Mouse (Mus musculus) embryonic facial prominence, embryonic 15.5 days (tissue): Measurements from ENCODE around the gene Prpf31. TPM values are rescaled to one million over a fixed set of nuclear protein-coding genes. Genes with fewer than 3 reads are reported as not detected.
"Not testable (repeated sequence)": the region's sequence is repeated elsewhere in the genome, so short reads cannot be mapped to it uniquely, and the experiment has no call there.

Experiments
- ATAC-seq: fragments of 200-750 bp; cut with Nextera tagmentation; 2 replicates; pipeline ENCODE4 v1.8.0; 2017; ENCODE audit warnings: low read depth, moderate TSS enrichment; ENCODE audit not compliant: insufficient number of reproducible peaks, low FRiP score, low TSS enrichment
- H3K27ac ChIP-seq: fragments of 300-500 bp; sonication (generic); replicated peaks from 2 replicates; pipeline ENCODE4 v1.5.1; 2015; ENCODE audit warnings: mild to moderate bottlenecking, inconsistent platforms
- H3K27me3 ChIP-seq: fragments of 300-500 bp; sonication (generic); 2 replicates; pipeline ENCODE4 v1.6.1; 2015; ENCODE audit warnings: inconsistent platforms
- H3K36me3 ChIP-seq: fragments of 300-500 bp; sonication (generic); 2 replicates; pipeline ENCODE4 v1.6.1; 2015; ENCODE audit warnings: mild to moderate bottlenecking, inconsistent platforms
- H3K4me1 ChIP-seq: fragments of 300-500 bp; sonication (generic); 2 replicates; pipeline ENCODE4 v1.6.1; 2015; ENCODE audit warnings: inconsistent platforms
- H3K4me2 ChIP-seq: fragments of 300-500 bp; sonication (generic); replicated peaks from 2 replicates; pipeline ENCODE4 v1.6.1; 2015; ENCODE audit warnings: mild to moderate bottlenecking, inconsistent platforms
- H3K4me3 ChIP-seq: fragments of 300-500 bp; sonication (generic); replicated peaks from 2 replicates; pipeline ENCODE4 v1.5.1; 2015; ENCODE audit warnings: mild to moderate bottlenecking, inconsistent platforms
- H3K9ac ChIP-seq: fragments of 300-500 bp; sonication (generic); 2 replicates; pipeline ENCODE4 v1.6.1; 2015; ENCODE audit warnings: inconsistent platforms
- H3K9me3 ChIP-seq: fragments of 300-500 bp; sonication (generic); replicated peaks from 2 replicates; pipeline ENCODE4 v1.6.1; 2016; ENCODE audit warnings: inconsistent platforms
- WGBS: fragments of 180-500 bp; shearing (Covaris S2); methylation state at CpG from one replicate; pipeline ENCODE4 v1.1.7; 2015; 5-methylcytosine and 5-hydroxymethylcytosine counted together
- polyA plus RNA-seq: library from polyadenylated mRNA; unstranded; fragments of >200 nt; fragmentation: Nextera tagmentation; extraction: Ambion mirVana; gene quantifications from 2 replicates; pipeline ENCODE4 v1.2.1, GENCODE M21; 2015

Prpf31 gene
- 87.1 and 94.3 TPM in 2 replicates for polyA plus RNA-seq

- peak within 1 kb of the TSS; percentile 81 for H3K9ac ChIP-seq
- no peaks in the 10 kb centered on the region for H3K9me3 ChIP-seq
- H3K27me3 ChIP-seq: no peaks in the 10 kb centered on the region
- peak; percentile 82 for ATAC-seq
- peaks cover 46% of the 10 kb centered on the region for H3K36me3 ChIP-seq
- H3K4me3 ChIP-seq: peak within 1 kb of the TSS; percentile 67
- peaks cover 21% of the 10 kb centered on the region for H3K4me1 ChIP-seq
- WGBS: 1% methylated on average over 47 of the region's 47 CpGs
- peak within 1 kb of the TSS; percentile 91 for H3K4me2 ChIP-seq
- peak within 1 kb of the TSS; percentile 92 for H3K27ac ChIP-seq
Measured at GRCm38 (mm10) chr7:3629543-3630477, at the start of gene Prpf31, which contains the start of gene Tfpt. Prpf31 (plus strand) TSS chr7:3629985. Tfpt (minus strand) TSS chr7:3629929.

- Histone ChIP-seq H3K4me1 (no peaks in the 10 kb centered on the region), H3K27ac (no peak overlapping the region), H3K4me3 (no peak overlapping the region), H3K27me3 (no peaks in the 10 kb centered on the region), H3K36me3 (no peaks in the 10 kb centered on the region), H3K9me3 (no peaks in the 10 kb centered on the region), H3K4me2 (no peak overlapping the region), H3K9ac (no peak overlapping the region)
- 55% methylated on average over 2 of the region's 2 CpGs for WGBS
- ATAC-seq: no peak
Measured at GRCm38 (mm10) chr7:3580029-3580428, 49.8 kb upstream of the Prpf31 start.

- no peak overlapping the region for H3K4me3 ChIP-seq
- WGBS: 16% methylated on average over 6 of the region's 6 CpGs
- no peaks in the 10 kb centered on the region for H3K27me3 ChIP-seq
- H3K4me1 ChIP-seq: no peaks in the 10 kb centered on the region; the same call in 1 of the 2 replicates
- H3K9ac ChIP-seq: no peak overlapping the region
- H3K9me3 ChIP-seq: no peaks in the 10 kb centered on the region
- no peaks in the 10 kb centered on the region for H3K36me3 ChIP-seq
- no peak overlapping the region for H3K4me2 ChIP-seq
- H3K27ac ChIP-seq: no peak overlapping the region
- ATAC-seq: no peak
Measured at GRCm38 (mm10) chr7:3585763-3586162, 44.0 kb upstream of the Prpf31 start.

GRCm38 (mm10) chr7:3586255-3586654 is 43.5 kb upstream of the Prpf31 start:
- no peaks in the 10 kb centered on the region for H3K9me3 ChIP-seq
- H3K36me3 ChIP-seq: no peaks in the 10 kb centered on the region
- no peak overlapping the region for H3K4me3 ChIP-seq
- H3K27me3 ChIP-seq: no peaks in the 10 kb centered on the region
- no peak for ATAC-seq
- H3K4me2 ChIP-seq: no peak overlapping the region
- no peak overlapping the region for H3K27ac ChIP-seq
- no peak overlapping the region for H3K9ac ChIP-seq
- H3K4me1 ChIP-seq: no peaks in the 10 kb centered on the region; the same call in 1 of the 2 replicates
- WGBS: 7% methylated on average over 5 of the region's 5 CpGs

GRCm38 (mm10) chr7:3587292-3587691 is 42.5 kb upstream of the Prpf31 start:
- H3K9me3 ChIP-seq: no peaks in the 10 kb centered on the region
- WGBS: 45% methylated on average over 1 of the region's 1 CpGs
- no peaks in the 10 kb centered on the region for H3K27me3 ChIP-seq
- no peak overlapping the region for H3K4me2 ChIP-seq
- no peak overlapping the region for H3K4me3 ChIP-seq
- ATAC-seq: no peak
- H3K4me1 ChIP-seq: no peaks in the 10 kb centered on the region; the same call in 1 of the 2 replicates
- no peaks in the 10 kb centered on the region for H3K36me3 ChIP-seq
- H3K27ac ChIP-seq: no peak overlapping the region
- H3K9ac ChIP-seq: no peak overlapping the region

GRCm38 (mm10) chr7:3590550-3590949 is 39.2 kb upstream of the Prpf31 start:
- no peak for ATAC-seq
- 78% methylated on average over 3 of the region's 3 CpGs for WGBS
- no peaks in the 10 kb centered on the region for H3K9me3 ChIP-seq
- H3K36me3 ChIP-seq: no peaks in the 10 kb centered on the region
- H3K27me3 ChIP-seq: no peaks in the 10 kb centered on the region
- no peak overlapping the region for H3K4me2 ChIP-seq
- H3K4me3 ChIP-seq: no peak overlapping the region
- no peak overlapping the region for H3K27ac ChIP-seq
- no peaks in the 10 kb centered on the region; the same call in 1 of the 2 replicates for H3K4me1 ChIP-seq
- no peak overlapping the region for H3K9ac ChIP-seq

GRCm38 (mm10) chr7:3591534-3591933 is 38.3 kb upstream of the Prpf31 start:
- no peak for ATAC-seq
- 81% methylated on average over 1 of the region's 1 CpGs for WGBS
- Histone ChIP-seq H3K9ac (no peak overlapping the region), H3K4me2 (no peak overlapping the region), H3K27ac (no peak overlapping the region), H3K27me3 (no peaks in the 10 kb centered on the region), H3K9me3 (no peaks in the 10 kb centered on the region), H3K4me1 (no peaks in the 10 kb centered on the region), H3K4me3 (no peak overlapping the region), H3K36me3 (no peaks in the 10 kb centered on the region)

- H3K4me1 ChIP-seq: no peaks in the 10 kb centered on the region
- ATAC-seq: no peak
- no peaks in the 10 kb centered on the region for H3K27me3 ChIP-seq
- no peaks in the 10 kb centered on the region for H3K9me3 ChIP-seq
- no peaks in the 10 kb centered on the region for H3K36me3 ChIP-seq
- no peak overlapping the region for H3K4me2 ChIP-seq
- H3K27ac ChIP-seq: no peak overlapping the region
- H3K4me3 ChIP-seq: no peak overlapping the region
- H3K9ac ChIP-seq: no peak overlapping the region
Measured at GRCm38 (mm10) chr7:3593855-3594254, 35.9 kb upstream of the Prpf31 start.

- Histone ChIP-seq H3K9ac (no peak overlapping the region), H3K27ac (no peak overlapping the region), H3K9me3 (no peaks in the 10 kb centered on the region), H3K27me3 (no peaks in the 10 kb centered on the region), H3K4me3 (no peak overlapping the region; the same call in 1 of the 2 replicates), H3K4me1 (no peaks in the 10 kb centered on the region), H3K4me2 (0 out of 2 replicates have a peak overlapping the region, but pooled peaks have one; percentile 2), H3K36me3 (no peaks in the 10 kb centered on the region)
- WGBS: 16% methylated on average over 5 of the region's 5 CpGs
- ATAC-seq: no peak
Measured at GRCm38 (mm10) chr7:3594686-3595085, 35.1 kb upstream of the Prpf31 start.

GRCm38 (mm10) chr7:3595146-3595545 is 34.6 kb upstream of the Prpf31 start:
- WGBS: 9% methylated on average over 9 of the region's 9 CpGs
- H3K27me3 ChIP-seq: no peaks in the 10 kb centered on the region
- H3K9me3 ChIP-seq: no peaks in the 10 kb centered on the region
- no peaks in the 10 kb centered on the region for H3K4me1 ChIP-seq
- no peak overlapping the region for H3K9ac ChIP-seq
- H3K4me3 ChIP-seq: no peak overlapping the region; the same call in 1 of the 2 replicates
- 0 out of 2 replicates have a peak overlapping the region, but pooled peaks have one; percentile 2 for H3K4me2 ChIP-seq
- no peak overlapping the region for H3K27ac ChIP-seq
- no peaks in the 10 kb centered on the region for H3K36me3 ChIP-seq
- no peak for ATAC-seq

- H3K9me3 ChIP-seq, ATAC-seq, H3K36me3 ChIP-seq, H3K4me1 ChIP-seq, H3K9ac ChIP-seq, H3K27me3 ChIP-seq, H3K4me3 ChIP-seq, H3K27ac ChIP-seq, H3K4me2 ChIP-seq: not testable (repeated sequence)
- 46% methylated on average over 1 of the region's 1 CpGs for WGBS
Measured at GRCm38 (mm10) chr7:3597755-3598154, 32.0 kb upstream of the Prpf31 start.
